Mouse (Mus musculus): ENCODE results near the gene Gm20388. TPM values are rescaled to one million over a fixed set of nuclear protein-coding genes. Genes with fewer than 3 reads are reported as not detected.
A peak's percentile ranks its signal among the peaks of the same experiment; 100 is the strongest.

The Gm20388 gene
- polyA plus RNA-seq, 1 experiment from 2014 or later = not detected

- no peak overlapping the region for H3K4me3 ChIP-seq (ENCODE audit: control insufficient read depth in 1 of 2, insufficient read depth in 1 of 2, low read depth in 1 of 2, low read length in 2 of 2)
- H3K27me3 ChIP-seq (ENCODE audit: control insufficient read depth, insufficient read depth, low read length) = no peaks in the 10 kb centered on the region
- H3K27ac ChIP-seq (replicated peaks in 1 of 2; ENCODE audit: control insufficient read depth in 1 of 2, insufficient read depth in 1 of 2, low read depth in 2 of 2, low read length in 2 of 2) = peak overlapping the region; percentile 76
- WGBS = 31% methylated on average over 8 of the region's 8 CpGs
- no peaks in the 10 kb centered on the region for H3K9me3 ChIP-seq (ENCODE audit: control insufficient read depth, low read length)
- H3K4me1 ChIP-seq (ENCODE audit: control insufficient read depth in 2 of 2, insufficient read depth in 2 of 2, low read length in 2 of 2) = peaks cover 39 to 55% of the 10 kb centered on the region in 2 experiments
- H3K9ac ChIP-seq (ENCODE audit: low read length) = peak overlapping the region; percentile 62
- H3K4me2 ChIP-seq (ENCODE audit: low read length) = peak overlapping the region; percentile 35
- H3K36me3 ChIP-seq (ENCODE audit: control insufficient read depth, insufficient read depth, low read length) = no peaks in the 10 kb centered on the region
- ATAC-seq (ENCODE audit: insufficient number of reproducible peaks, insufficient read depth, low FRiP score, low read depth) = no peak; the same call in 1 of the 2 replicates
Measured at GRCm38 (mm10) chr8:121901498-121902236, 1991.0 kb downstream of the Gm20388 start.

GRCm38 (mm10) chr8:121903977-121904376 lies 1993.3 kb downstream of the Gm20388 start:
- no peak overlapping the region for H3K27ac ChIP-seq (replicated peaks in 1 of 2; ENCODE audit: control insufficient read depth in 1 of 2, insufficient read depth in 1 of 2, low read depth in 2 of 2, low read length in 2 of 2)
- no peak overlapping the region for H3K9ac ChIP-seq (ENCODE audit: low read length)
- H3K4me2 ChIP-seq (ENCODE audit: low read length) = no peak overlapping the region
- H3K36me3 ChIP-seq (ENCODE audit: control insufficient read depth, insufficient read depth, low read length) = no peaks in the 10 kb centered on the region
- H3K4me3 ChIP-seq (ENCODE audit: control insufficient read depth in 1 of 2, insufficient read depth in 1 of 2, low read depth in 1 of 2, low read length in 2 of 2) = no peak overlapping the region
- 46% methylated on average over 6 of the region's 6 CpGs for WGBS
- no peaks in the 10 kb centered on the region; the same call in 1 of the 2 replicates for H3K27me3 ChIP-seq (ENCODE audit: control insufficient read depth, insufficient read depth, low read length)
- peaks cover 28 to 39% of the 10 kb centered on the region in 2 experiments for H3K4me1 ChIP-seq (ENCODE audit: control insufficient read depth in 2 of 2, insufficient read depth in 2 of 2, low read length in 2 of 2)
- ATAC-seq (ENCODE audit: insufficient number of reproducible peaks, insufficient read depth, low FRiP score, low read depth) = no peak
- H3K9me3 ChIP-seq (ENCODE audit: control insufficient read depth, low read length) = no peaks in the 10 kb centered on the region

- peaks cover 24 to 40% of the 10 kb centered on the region in 2 experiments for H3K4me1 ChIP-seq (ENCODE audit: control insufficient read depth in 2 of 2, insufficient read depth in 2 of 2, low read length in 2 of 2)
- H3K27me3 ChIP-seq (ENCODE audit: control insufficient read depth, insufficient read depth, low read length) = no peaks in the 10 kb centered on the region; the same call in 1 of the 2 replicates
- 85% methylated on average over 9 of the region's 9 CpGs for WGBS
- H3K4me2 ChIP-seq (ENCODE audit: low read length) = peak overlapping the region; percentile 100; the same call in 1 of the 2 replicates
- H3K9me3 ChIP-seq (ENCODE audit: control insufficient read depth, low read length) = no peaks in the 10 kb centered on the region
- no peak for ATAC-seq (ENCODE audit: insufficient number of reproducible peaks, insufficient read depth, low FRiP score, low read depth)
- no peaks in the 10 kb centered on the region for H3K36me3 ChIP-seq (ENCODE audit: control insufficient read depth, insufficient read depth, low read length)
- no peak overlapping the region for H3K27ac ChIP-seq (replicated peaks in 1 of 2; ENCODE audit: control insufficient read depth in 1 of 2, insufficient read depth in 1 of 2, low read depth in 2 of 2, low read length in 2 of 2)
- peak overlapping the region; percentile 83; the same call in 1 of the 2 replicates for H3K9ac ChIP-seq (ENCODE audit: low read length)
- H3K4me3 ChIP-seq (ENCODE audit: control insufficient read depth in 1 of 2, insufficient read depth in 1 of 2, low read depth in 1 of 2, low read length in 2 of 2) = no peak overlapping the region
Measured at GRCm38 (mm10) chr8:121904999-121905398, 1994.4 kb downstream of the Gm20388 start.

- WGBS = 60% methylated on average over 1 of the region's 1 CpGs
- H3K4me3 ChIP-seq (ENCODE audit: control insufficient read depth in 1 of 2, insufficient read depth in 1 of 2, low read depth in 1 of 2, low read length in 2 of 2) = peak overlapping the region; percentile 69 to 83; a peak in 3 of 4 replicates
- H3K9me3 ChIP-seq (ENCODE audit: control insufficient read depth, low read length) = no peaks in the 10 kb centered on the region
- ATAC-seq (ENCODE audit: insufficient number of reproducible peaks, insufficient read depth, low FRiP score, low read depth) = no peak
- no peaks in the 10 kb centered on the region for H3K36me3 ChIP-seq (ENCODE audit: control insufficient read depth, insufficient read depth, low read length)
- H3K9ac ChIP-seq (ENCODE audit: low read length) = peak overlapping the region; percentile 83
- peaks cover 24 to 40% of the 10 kb centered on the region in 2 experiments for H3K4me1 ChIP-seq (ENCODE audit: control insufficient read depth in 2 of 2, insufficient read depth in 2 of 2, low read length in 2 of 2)
- no peak overlapping the region for H3K27ac ChIP-seq (replicated peaks in 1 of 2; ENCODE audit: control insufficient read depth in 1 of 2, insufficient read depth in 1 of 2, low read depth in 2 of 2, low read length in 2 of 2)
- peak overlapping the region; percentile 100 for H3K4me2 ChIP-seq (ENCODE audit: low read length)
- H3K27me3 ChIP-seq (ENCODE audit: control insufficient read depth, insufficient read depth, low read length) = no peaks in the 10 kb centered on the region; the same call in 1 of the 2 replicates
Measured at GRCm38 (mm10) chr8:121905420-121905819, 1994.8 kb downstream of the Gm20388 start.

- Histone ChIP-seq H3K27me3 (ENCODE audit: control insufficient read depth, insufficient read depth, low read length) (no peaks in the 10 kb centered on the region; the same call in 1 of the 2 replicates), H3K27ac (replicated peaks in 1 of 2; ENCODE audit: control insufficient read depth in 1 of 2, insufficient read depth in 1 of 2, low read depth in 2 of 2, low read length in 2 of 2) (no peak overlapping the region), H3K36me3 (ENCODE audit: control insufficient read depth, insufficient read depth, low read length) (no peaks in the 10 kb centered on the region), H3K4me2 (ENCODE audit: low read length) (peak overlapping the region; percentile 100), H3K9me3 (ENCODE audit: control insufficient read depth, low read length) (no peaks in the 10 kb centered on the region), H3K4me1 (ENCODE audit: control insufficient read depth in 2 of 2, insufficient read depth in 2 of 2, low read length in 2 of 2) (peaks cover 24 to 40% of the 10 kb centered on the region in 2 experiments), H3K4me3 (ENCODE audit: control insufficient read depth in 1 of 2, insufficient read depth in 1 of 2, low read depth in 1 of 2, low read length in 2 of 2) (peak overlapping the region; percentile 69 to 83), H3K9ac (ENCODE audit: low read length) (peak overlapping the region; percentile 83)
- 21% methylated on average over 5 of the region's 5 CpGs for WGBS
- ATAC-seq (ENCODE audit: insufficient number of reproducible peaks, insufficient read depth, low FRiP score, low read depth) = no peak
Measured at GRCm38 (mm10) chr8:121905864-121906263, 1995.2 kb downstream of the Gm20388 start.

- peak overlapping the region; percentile 100 for H3K4me2 ChIP-seq (ENCODE audit: low read length)
- H3K27ac ChIP-seq (replicated peaks in 1 of 2; ENCODE audit: control insufficient read depth in 1 of 2, insufficient read depth in 1 of 2, low read depth in 2 of 2, low read length in 2 of 2) = no peak overlapping the region
- H3K36me3 ChIP-seq (ENCODE audit: control insufficient read depth, insufficient read depth, low read length) = no peaks in the 10 kb centered on the region
- WGBS = under 1% methylated on average over 71 of the region's 72 CpGs
- H3K4me3 ChIP-seq (ENCODE audit: control insufficient read depth in 1 of 2, insufficient read depth in 1 of 2, low read depth in 1 of 2, low read length in 2 of 2) = peak overlapping the region; percentile 69 to 83
- H3K4me1 ChIP-seq (ENCODE audit: control insufficient read depth in 2 of 2, insufficient read depth in 2 of 2, low read length in 2 of 2) = peaks cover 18 to 32% of the 10 kb centered on the region in 2 experiments
- peak; percentile 28 for ATAC-seq (ENCODE audit: insufficient number of reproducible peaks, insufficient read depth, low FRiP score, low read depth)
- peak overlapping the region; percentile 83 for H3K9ac ChIP-seq (ENCODE audit: low read length)
- no peaks in the 10 kb centered on the region; the same call in 1 of the 2 replicates for H3K27me3 ChIP-seq (ENCODE audit: control insufficient read depth, insufficient read depth, low read length)
- no peaks in the 10 kb centered on the region for H3K9me3 ChIP-seq (ENCODE audit: control insufficient read depth, low read length)
Measured at GRCm38 (mm10) chr8:121906542-121907512, 1996.2 kb downstream of the Gm20388 start.

- under 1% methylated on average over 59 of the region's 61 CpGs for WGBS
- no peaks in the 10 kb centered on the region for H3K9me3 ChIP-seq (ENCODE audit: control insufficient read depth, low read length)
- ATAC-seq (ENCODE audit: insufficient number of reproducible peaks, insufficient read depth, low FRiP score, low read depth) = peak; percentile 88
- H3K36me3 ChIP-seq (ENCODE audit: control insufficient read depth, insufficient read depth, low read length) = no peaks in the 10 kb centered on the region
- peak within 1 kb of the TSS; percentile 83 for H3K9ac ChIP-seq (ENCODE audit: low read length)
- peak within 1 kb of the TSS; percentile 100 for H3K4me2 ChIP-seq (ENCODE audit: low read length)
- H3K4me3 ChIP-seq (ENCODE audit: control insufficient read depth in 1 of 2, insufficient read depth in 1 of 2, low read depth in 1 of 2, low read length in 2 of 2) = peak within 1 kb of the TSS; percentile 69 to 83
- peaks cover 11 to 26% of the 10 kb centered on the region in 2 experiments for H3K4me1 ChIP-seq (ENCODE audit: control insufficient read depth in 2 of 2, insufficient read depth in 2 of 2, low read length in 2 of 2)
- no peaks in the 10 kb centered on the region; the same call in 1 of the 2 replicates for H3K27me3 ChIP-seq (ENCODE audit: control insufficient read depth, insufficient read depth, low read length)
- H3K27ac ChIP-seq (replicated peaks in 1 of 2; ENCODE audit: control insufficient read depth in 1 of 2, insufficient read depth in 1 of 2, low read depth in 2 of 2, low read length in 2 of 2) = no peak within 1 kb of the TSS
Measured at GRCm38 (mm10) chr8:121907587-121908248, 1997.1 kb downstream of the Gm20388 start, which contains the start of gene Slc7a5. TSS of gene Slc7a5 (minus strand) at chr8:121907694.

Data from heart, embryonic 14.5 days (tissue).